Mouse (Mus musculus): ENCODE results near the gene Pnliprp1. TPM values are rescaled to one million over a fixed set of nuclear protein-coding genes. Genes with fewer than 3 reads are reported as not detected.

Gene Pnliprp1
- polyA plus RNA-seq (2016; fragmentation: Nextera tagmentation; extraction: Ambion mirVana): not detected in 2 replicates

DNA sequence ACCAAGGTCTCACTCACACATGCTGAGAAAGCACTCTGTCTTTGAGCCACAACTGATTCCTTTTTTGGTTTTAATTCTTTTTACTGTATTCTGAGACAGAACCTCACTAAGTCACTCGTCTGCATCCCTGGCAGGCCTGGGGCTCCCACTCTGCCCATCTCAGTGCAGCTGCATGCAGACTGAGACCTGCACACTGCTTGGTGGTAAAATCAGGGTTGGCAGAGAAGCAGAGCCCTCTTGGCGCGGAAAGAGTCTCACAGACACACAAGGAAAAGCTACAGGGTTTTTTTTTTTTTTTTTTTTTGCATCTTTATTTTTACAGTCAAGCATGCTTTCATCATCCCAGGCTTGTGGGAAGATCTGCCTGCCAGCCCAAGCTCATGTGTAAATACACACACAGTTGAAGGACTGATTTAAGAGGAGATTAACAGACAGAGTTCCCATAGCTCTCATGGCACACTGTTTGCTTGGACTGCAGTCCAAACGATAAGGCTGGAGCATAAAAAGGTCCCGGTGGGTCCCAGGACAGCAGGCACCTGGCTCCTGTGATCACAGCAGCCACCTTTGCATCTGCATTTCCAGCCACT, at the start of gene Pnliprp1:
Pnliprp1 (plus strand) TSS at position 443 of the 587 bp plus-strand sequence.
- no peak within 1 kb of the TSS for H3K27ac ChIP-seq
- H3K4me1 ChIP-seq (replicated peaks): no peaks in the 10 kb centered on the region; the same call in 1 of the 2 replicates
- 51% methylated on average over 5 of the region's 5 CpGs for WGBS
- H3K9me3 ChIP-seq: no peaks in the 10 kb centered on the region
- no peak within 1 kb of the TSS for H3K4me3 ChIP-seq (replicated peaks)
- ATAC-seq (ENCODE audit: insufficient number of reproducible peaks, insufficient read depth, low FRiP score, low TSS enrichment, low read depth): no peak
- H3K36me3 ChIP-seq: no peaks in the 10 kb centered on the region
- no peak within 1 kb of the TSS for H3K9ac ChIP-seq (replicated peaks)
- no peak within 1 kb of the TSS for H3K4me2 ChIP-seq
- no peaks in the 10 kb centered on the region; the same call in 1 of the 2 replicates for H3K27me3 ChIP-seq

DNA sequence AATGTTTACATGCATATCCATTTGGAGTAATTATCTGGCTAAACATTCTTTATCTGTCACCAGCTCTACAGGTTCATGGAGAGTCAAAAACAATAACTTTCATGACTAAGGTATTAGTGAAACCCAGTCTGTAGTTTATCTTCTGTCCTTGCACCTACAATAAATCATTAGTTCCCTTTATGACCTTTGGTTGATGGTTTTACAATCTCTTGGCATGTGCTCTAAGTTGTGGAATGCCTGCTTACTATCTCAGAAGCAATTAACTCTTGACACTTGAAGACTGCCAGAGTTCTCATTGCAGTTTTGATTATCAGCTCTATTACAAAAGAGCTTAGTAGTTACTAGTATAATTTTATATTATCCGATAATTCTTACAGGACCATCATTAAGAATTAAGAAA, 39.8 kb upstream of the Pnliprp1 start:
- no peak overlapping the region for H3K4me2 ChIP-seq
- no peak overlapping the region for H3K4me3 ChIP-seq (replicated peaks)
- no peak overlapping the region for H3K27ac ChIP-seq
- no peaks in the 10 kb centered on the region for H3K36me3 ChIP-seq
- no peak overlapping the region for H3K9ac ChIP-seq (replicated peaks)
- no peaks in the 10 kb centered on the region for H3K27me3 ChIP-seq
- H3K9me3 ChIP-seq: no peaks in the 10 kb centered on the region
- H3K4me1 ChIP-seq (replicated peaks): no peaks in the 10 kb centered on the region
- no peak for ATAC-seq (ENCODE audit: insufficient number of reproducible peaks, insufficient read depth, low FRiP score, low TSS enrichment, low read depth)
- WGBS: 28% methylated on average over 1 of the region's 1 CpGs

GRCm38 (mm10) chr19:58695314-58695713, 33.4 kb upstream of the Pnliprp1 start:
- 68% methylated on average over 3 of the region's 3 CpGs for WGBS
- H3K4me1 ChIP-seq (replicated peaks): no peaks in the 10 kb centered on the region
- ATAC-seq (ENCODE audit: insufficient number of reproducible peaks, insufficient read depth, low FRiP score, low TSS enrichment, low read depth): no peak

DNA sequence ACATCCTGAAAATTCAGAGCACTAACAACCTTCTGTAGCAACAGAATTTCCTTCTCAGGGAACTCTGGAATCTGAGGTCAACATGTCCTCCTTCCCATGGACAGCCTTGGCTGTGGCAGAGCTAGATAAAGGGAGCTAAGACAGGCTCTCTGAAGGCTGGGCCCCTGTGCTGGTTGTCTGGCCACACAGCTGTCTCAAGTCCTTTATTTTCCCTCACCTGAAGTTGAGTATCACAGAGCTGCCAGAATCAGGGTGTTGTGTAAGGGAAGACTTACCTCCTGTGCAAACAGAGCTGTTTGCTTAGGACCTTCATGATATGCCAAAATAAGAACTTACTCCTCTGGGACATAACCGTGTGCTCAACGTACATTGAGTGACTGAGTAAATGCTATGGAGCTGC, 32.5 kb upstream of the Pnliprp1 start:
- no peaks in the 10 kb centered on the region for H3K4me1 ChIP-seq (replicated peaks)
- ATAC-seq (ENCODE audit: insufficient number of reproducible peaks, insufficient read depth, low FRiP score, low TSS enrichment, low read depth): no peak
- no peak overlapping the region for H3K9ac ChIP-seq (replicated peaks)
- H3K4me2 ChIP-seq: no peak overlapping the region
- H3K27me3 ChIP-seq: peaks cover 3% of the 10 kb centered on the region; the same call in 1 of the 2 replicates
- H3K36me3 ChIP-seq: no peaks in the 10 kb centered on the region
- 86% methylated on average over 2 of the region's 2 CpGs for WGBS
- H3K4me3 ChIP-seq (replicated peaks): no peak overlapping the region
- no peaks in the 10 kb centered on the region for H3K9me3 ChIP-seq
- no peak overlapping the region for H3K27ac ChIP-seq

More at GRCm38 (mm10) chr19:58695314-58695713, 33.4 kb upstream of the Pnliprp1 start:
- no peaks in the 10 kb centered on the region for H3K36me3 ChIP-seq
- H3K9ac ChIP-seq (replicated peaks): no peak overlapping the region
- H3K27me3 ChIP-seq: peaks cover 3% of the 10 kb centered on the region; the same call in 1 of the 2 replicates
- no peak overlapping the region for H3K27ac ChIP-seq
- no peaks in the 10 kb centered on the region for H3K9me3 ChIP-seq
- H3K4me2 ChIP-seq: no peak overlapping the region
- H3K4me3 ChIP-seq (replicated peaks): no peak overlapping the region

DNA sequence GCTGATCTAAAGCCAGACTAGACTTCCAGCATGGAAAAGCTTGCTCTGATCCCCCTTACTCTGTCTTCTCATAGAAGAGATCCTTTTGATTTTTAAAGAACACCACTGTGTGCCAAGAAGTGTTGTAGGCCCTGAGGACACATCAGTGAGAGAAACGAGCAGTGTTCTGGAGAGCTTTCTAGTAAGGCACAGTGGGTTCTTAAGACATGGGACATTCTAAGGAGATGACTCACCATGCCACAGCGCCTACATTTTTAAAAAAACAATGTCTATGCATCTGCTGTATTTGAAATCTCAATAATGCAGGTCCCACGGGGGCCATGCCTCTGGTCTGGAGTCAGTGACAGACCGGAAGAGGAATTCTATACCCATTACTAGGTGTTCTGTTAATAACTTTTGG, 24.1 kb upstream of the Pnliprp1 start:
- H3K27me3 ChIP-seq: no peaks in the 10 kb centered on the region
- ATAC-seq (ENCODE audit: insufficient number of reproducible peaks, insufficient read depth, low FRiP score, low TSS enrichment, low read depth): no peak
- no peaks in the 10 kb centered on the region for H3K36me3 ChIP-seq
- H3K4me1 ChIP-seq (replicated peaks): no peaks in the 10 kb centered on the region
- no peaks in the 10 kb centered on the region for H3K9me3 ChIP-seq
- no peak overlapping the region for H3K4me2 ChIP-seq
- H3K4me3 ChIP-seq (replicated peaks): no peak overlapping the region
- 81% methylated on average over 4 of the region's 4 CpGs for WGBS
- H3K9ac ChIP-seq (replicated peaks): no peak overlapping the region
- H3K27ac ChIP-seq: no peak overlapping the region

DNA sequence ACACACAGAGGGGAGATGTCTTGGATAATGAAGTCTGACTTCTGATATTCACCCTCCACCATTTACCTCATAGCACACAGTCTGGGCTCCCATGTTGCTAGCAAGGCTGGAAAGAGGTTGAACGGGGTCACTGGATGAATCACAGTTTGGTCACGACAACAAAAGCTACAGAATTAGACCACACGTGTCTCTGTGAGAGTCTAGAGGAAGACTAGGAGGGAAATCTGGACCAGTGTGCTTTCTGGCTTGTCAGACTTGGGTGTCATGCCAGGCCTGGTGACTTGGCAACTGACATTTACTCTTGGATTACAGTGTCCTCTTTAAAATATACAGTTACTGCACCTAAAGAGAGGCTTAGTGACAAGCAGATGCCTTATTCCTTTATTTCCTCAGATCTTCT, 20.1 kb upstream of the Pnliprp1 start:
- Histone ChIP-seq H3K9me3 (no peaks in the 10 kb centered on the region), H3K4me1 (replicated peaks) (no peaks in the 10 kb centered on the region), H3K4me3 (replicated peaks) (no peak overlapping the region), H3K27me3 (no peaks in the 10 kb centered on the region), H3K4me2 (no peak overlapping the region), H3K36me3 (no peaks in the 10 kb centered on the region), H3K9ac (replicated peaks) (no peak overlapping the region), H3K27ac (no peak overlapping the region)
- no peak for ATAC-seq (ENCODE audit: insufficient number of reproducible peaks, insufficient read depth, low FRiP score, low TSS enrichment, low read depth)
- WGBS: 77% methylated on average over 3 of the region's 3 CpGs

- Histone ChIP-seq H3K9ac (replicated peaks) (no peak overlapping the region), H3K27ac (no peak overlapping the region), H3K4me2 (no peak overlapping the region), H3K4me1 (replicated peaks) (no peaks in the 10 kb centered on the region), H3K9me3 (0 out of 2 replicates have a peak, but pooled peaks cover 3% of the 10 kb centered on the region), H3K36me3 (no peaks in the 10 kb centered on the region), H3K27me3 (no peaks in the 10 kb centered on the region), H3K4me3 (replicated peaks) (no peak overlapping the region)
- 80% methylated on average over 4 of the region's 4 CpGs for WGBS
- ATAC-seq (ENCODE audit: insufficient number of reproducible peaks, insufficient read depth, low FRiP score, low TSS enrichment, low read depth): no peak
These were observed 10.8 kb upstream of the Pnliprp1 start for GRCm38 (mm10) chr19:58717925-58718324.

DNA sequence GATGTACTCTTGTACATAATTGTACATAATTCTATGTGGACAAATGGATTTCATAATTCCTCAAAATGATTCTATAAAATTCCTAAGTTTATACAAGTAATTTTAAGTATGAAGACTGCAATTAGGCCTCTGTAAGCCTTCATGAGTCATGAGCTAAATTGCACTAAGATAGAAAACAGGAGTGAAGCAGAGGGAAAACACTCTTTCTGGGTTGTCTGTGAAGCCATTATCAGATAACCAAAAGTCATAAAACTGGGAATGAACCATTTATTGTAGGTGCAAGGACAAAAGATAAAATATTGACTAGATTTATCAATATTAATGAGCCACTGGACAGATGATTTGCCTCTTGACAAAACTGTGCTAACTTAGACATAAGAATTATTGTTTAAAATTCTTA, 8.2 kb upstream of the Pnliprp1 start:
- Histone ChIP-seq H3K27me3 (no peaks in the 10 kb centered on the region), H3K4me3 (replicated peaks) (no peak overlapping the region), H3K9ac (replicated peaks) (no peak overlapping the region), H3K4me2 (no peak overlapping the region), H3K4me1 (replicated peaks) (no peaks in the 10 kb centered on the region), H3K36me3 (no peaks in the 10 kb centered on the region), H3K27ac (no peak overlapping the region), H3K9me3 (0 out of 2 replicates have a peak, but pooled peaks cover 3% of the 10 kb centered on the region)
- no peak for ATAC-seq (ENCODE audit: insufficient number of reproducible peaks, insufficient read depth, low FRiP score, low TSS enrichment, low read depth)

DNA sequence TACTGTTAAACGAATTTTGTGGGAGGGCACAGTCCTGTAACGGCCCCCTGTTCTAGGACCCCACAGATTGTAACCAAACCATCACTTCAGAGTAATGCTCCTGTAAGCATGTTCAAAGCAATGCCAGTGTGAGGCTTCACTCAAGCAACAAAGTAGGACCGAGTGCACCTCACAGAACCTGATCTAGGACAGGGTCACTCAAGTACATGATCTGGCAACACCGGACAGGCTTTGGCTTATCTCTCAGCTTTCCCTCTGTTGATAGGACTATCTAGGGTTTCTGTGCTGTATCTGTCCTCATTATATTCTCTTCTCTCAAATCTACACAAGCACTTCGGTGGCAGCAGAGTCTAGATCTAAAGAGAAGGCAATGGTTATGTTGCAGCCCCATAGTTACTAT, 2.1 kb upstream of the Pnliprp1 start:
- H3K4me2 ChIP-seq: no peak overlapping the region
- no peak for ATAC-seq (ENCODE audit: insufficient number of reproducible peaks, insufficient read depth, low FRiP score, low TSS enrichment, low read depth)
- WGBS: 77% methylated on average over 5 of the region's 5 CpGs
- no peaks in the 10 kb centered on the region for H3K36me3 ChIP-seq
- no peak overlapping the region for H3K27ac ChIP-seq
- no peaks in the 10 kb centered on the region; the same call in 1 of the 2 replicates for H3K27me3 ChIP-seq
- no peaks in the 10 kb centered on the region; the same call in 1 of the 2 replicates for H3K4me1 ChIP-seq (replicated peaks)
- H3K9me3 ChIP-seq: 0 out of 2 replicates have a peak, but pooled peaks cover 3% of the 10 kb centered on the region
- H3K4me3 ChIP-seq (replicated peaks): no peak overlapping the region
- H3K9ac ChIP-seq (replicated peaks): no peak overlapping the region

- Histone ChIP-seq H3K9me3 (no peaks in the 10 kb centered on the region), H3K4me3 (replicated peaks) (no peak overlapping the region), H3K27ac (no peak overlapping the region), H3K9ac (replicated peaks) (no peak overlapping the region), H3K36me3 (no peaks in the 10 kb centered on the region), H3K4me1 (replicated peaks) (no peaks in the 10 kb centered on the region; the same call in 1 of the 2 replicates), H3K27me3 (no peaks in the 10 kb centered on the region; the same call in 1 of the 2 replicates), H3K4me2 (no peak overlapping the region)
- no peak for ATAC-seq (ENCODE audit: insufficient number of reproducible peaks, insufficient read depth, low FRiP score, low TSS enrichment, low read depth)
- 55% methylated on average over 5 of the region's 5 CpGs for WGBS
These were observed 931 bp upstream of the Pnliprp1 start for GRCm38 (mm10) chr19:58727756-58728155.

DNA sequence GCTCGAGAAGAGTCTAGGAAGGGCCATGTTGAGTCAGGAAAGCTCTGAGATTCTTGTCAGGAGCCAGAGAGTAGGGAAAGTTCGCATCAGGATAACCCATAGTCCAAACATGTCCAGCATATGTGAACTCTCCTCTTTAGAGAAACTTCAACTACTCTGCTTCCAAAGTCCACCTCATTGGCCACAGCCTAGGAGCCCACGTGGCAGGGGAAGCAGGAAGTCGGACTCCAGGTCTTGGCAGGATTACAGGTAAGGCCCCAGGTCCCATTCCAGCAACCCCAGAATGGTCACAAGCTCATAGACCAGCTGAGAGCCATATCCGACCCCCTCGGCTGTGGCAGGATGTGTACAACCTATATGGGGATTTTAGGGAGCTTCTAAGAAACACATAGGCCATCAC, 4.5 kb downstream of the Pnliprp1 start:
- no peak for ATAC-seq (ENCODE audit: insufficient number of reproducible peaks, insufficient read depth, low FRiP score, low TSS enrichment, low read depth)
- no peaks in the 10 kb centered on the region; the same call in 1 of the 2 replicates for H3K27me3 ChIP-seq
- WGBS: 78% methylated on average over 6 of the region's 6 CpGs

GRCm38 (mm10) chr19:58738111-58738510, 9.4 kb downstream of the Pnliprp1 start:
- Histone ChIP-seq H3K9ac (replicated peaks) (no peak overlapping the region), H3K27ac (no peak overlapping the region), H3K4me3 (replicated peaks) (no peak overlapping the region), H3K9me3 (no peaks in the 10 kb centered on the region), H3K27me3 (no peaks in the 10 kb centered on the region; the same call in 1 of the 2 replicates), H3K36me3 (no peaks in the 10 kb centered on the region), H3K4me2 (no peak overlapping the region), H3K4me1 (replicated peaks) (no peaks in the 10 kb centered on the region)
- 86% methylated on average over 4 of the region's 4 CpGs for WGBS
- ATAC-seq (ENCODE audit: insufficient number of reproducible peaks, insufficient read depth, low FRiP score, low TSS enrichment, low read depth): no peak

More for the DNA sequence above, 4.5 kb downstream of the Pnliprp1 start:
- no peak overlapping the region for H3K27ac ChIP-seq
- no peak overlapping the region for H3K4me2 ChIP-seq
- H3K9me3 ChIP-seq: no peaks in the 10 kb centered on the region
- no peak overlapping the region for H3K4me3 ChIP-seq (replicated peaks)
- H3K36me3 ChIP-seq: no peaks in the 10 kb centered on the region
- no peaks in the 10 kb centered on the region for H3K4me1 ChIP-seq (replicated peaks)
- no peak overlapping the region for H3K9ac ChIP-seq (replicated peaks)
